Mouse (Mus musculus) cerebellum, postnatal 4 days (tissue): ENCODE measurements around the gene Hmgb1.

Experiments used
- DNase-seq, 2 experiments: peaks; one replicate each; pipeline ENCODE4 v3.0.0; 2022; ENCODE audit warnings: low spot score in 2 of 2, mixed read lengths in 1 of 2

Hmgb1 gene

DNA sequence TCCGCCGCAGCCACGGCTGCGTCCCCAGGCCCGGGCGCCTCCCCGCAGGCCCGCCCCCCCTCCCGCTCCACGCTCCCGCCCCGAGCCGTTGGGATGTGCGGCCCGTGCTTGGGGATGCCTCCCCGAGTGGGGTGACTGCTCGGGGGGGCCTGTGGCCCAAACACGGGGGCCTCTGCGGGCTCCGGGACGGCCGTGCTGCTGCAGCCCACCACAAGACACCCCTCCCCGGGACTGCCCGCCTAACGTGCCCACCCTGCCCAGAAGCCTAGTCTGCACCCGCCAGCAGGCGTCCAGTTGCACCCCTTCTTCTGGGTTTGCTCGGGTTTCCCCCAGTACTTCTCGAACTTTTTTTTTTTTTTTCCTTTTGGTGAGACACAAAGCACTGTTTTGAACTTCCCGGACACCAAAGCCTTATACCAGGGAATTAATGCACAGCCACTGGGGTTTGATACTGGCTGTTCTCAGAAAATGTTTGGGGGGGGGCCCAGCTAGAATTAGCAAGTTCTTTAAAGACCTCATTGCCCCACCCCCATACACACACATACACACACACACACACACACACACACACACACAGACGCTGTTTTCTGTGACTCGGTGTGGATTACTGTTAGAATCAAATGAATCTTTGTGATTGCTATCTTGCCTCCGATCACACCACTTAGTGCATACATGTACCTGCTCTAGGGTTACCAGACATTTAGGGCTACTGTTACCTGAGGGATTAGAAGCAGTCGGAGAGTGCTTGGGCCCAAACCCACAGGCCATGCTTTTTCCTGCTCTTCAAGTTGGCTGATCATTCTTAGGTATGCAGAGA is 130.7 kb downstream of the Hmgb1 start:
- DNase-seq, result peak in 1 of 2 experiments; percentile 45

DNA sequence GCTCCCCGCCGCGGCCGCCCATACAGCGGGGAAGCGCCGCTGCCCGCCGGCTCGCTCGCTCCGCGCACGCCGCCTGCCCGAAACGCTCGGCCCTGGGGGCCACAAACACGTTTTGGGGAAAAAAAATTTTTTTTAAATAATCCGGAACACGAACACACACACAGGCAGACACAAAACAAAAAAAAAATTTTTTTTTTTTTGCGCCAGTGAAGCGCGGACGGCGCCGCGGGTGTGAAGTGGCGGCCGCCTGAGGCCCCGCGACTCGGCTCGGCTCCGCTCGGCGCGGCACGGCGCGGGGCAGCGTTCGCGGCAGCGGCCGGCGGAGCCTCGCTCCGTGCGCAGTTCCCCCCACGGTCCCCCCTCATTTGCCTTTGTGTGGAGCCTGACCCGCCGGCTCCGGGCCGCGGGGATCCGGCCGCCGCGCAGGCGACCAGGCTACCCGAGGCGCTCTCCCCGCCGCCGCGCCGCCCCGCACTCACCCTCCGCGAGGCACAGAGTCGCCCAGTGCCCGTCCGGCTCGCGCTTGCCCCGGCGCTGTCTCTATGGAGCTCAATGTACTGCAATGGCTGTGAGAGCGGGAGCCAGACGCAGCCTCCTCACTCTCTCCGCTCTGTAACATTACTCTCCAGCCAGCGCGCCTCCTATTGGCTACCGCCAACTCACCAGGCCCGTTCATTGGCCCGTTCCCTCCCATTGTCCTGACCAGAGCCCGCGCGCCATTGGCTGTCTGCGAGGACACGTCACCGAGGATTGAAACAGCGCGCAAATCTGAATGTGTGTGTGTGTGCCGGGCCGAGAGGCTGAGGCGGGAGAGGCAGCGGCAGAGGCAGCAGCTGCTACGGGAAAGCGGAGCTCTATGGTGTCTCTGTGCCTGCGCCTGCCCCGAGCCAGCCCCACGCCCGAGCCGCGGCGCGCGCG is 131.6 kb downstream of the Hmgb1 start:
- DNase-seq, result peak; percentile 97 to 99

GRCm38 (mm10) chr5:149051571-149052420 is 132.5 kb downstream of the Hmgb1 start:
- peak; percentile 52 to 81 for DNase-seq

GRCm38 (mm10) chr5:149051194-149051570 is 133.1 kb downstream of the Hmgb1 start:
- DNase-seq, result peak in 1 of 2 experiments; percentile 26

GRCm38 (mm10) chr5:149050588-149051160 is 133.6 kb downstream of the Hmgb1 start:
- DNase-seq, result no peak

GRCm38 (mm10) chr5:149049435-149049834 is 134.9 kb downstream of the Hmgb1 start:
- no peak for DNase-seq

DNA sequence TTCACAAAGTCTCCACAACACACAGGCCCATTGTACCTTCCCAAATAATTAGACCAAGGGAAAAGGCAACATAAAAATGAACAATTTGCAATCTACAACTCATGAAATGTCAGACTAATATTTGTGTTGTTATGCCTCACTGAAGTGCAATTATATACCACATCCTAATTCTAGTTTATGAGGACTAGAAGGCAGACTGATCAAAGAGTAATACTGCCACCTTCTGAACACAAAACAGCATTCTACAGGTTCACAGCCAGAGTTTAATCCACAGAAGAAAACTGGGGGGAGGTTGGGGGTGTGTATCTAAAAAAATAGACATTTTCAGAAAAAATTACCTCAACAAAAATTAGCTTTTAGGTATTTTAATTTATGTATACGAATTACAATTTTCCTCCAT is 135.3 kb downstream of the Hmgb1 start:
- DNase-seq, result no peak

- no peak for DNase-seq
Measured at GRCm38 (mm10) chr5:149046650-149047049, 137.6 kb downstream of the Hmgb1 start.

- DNase-seq, result no peak
Measured at GRCm38 (mm10) chr5:149045470-149046085, 138.7 kb downstream of the Hmgb1 start.

GRCm38 (mm10) chr5:149045054-149045453 is 139.2 kb downstream of the Hmgb1 start:
- DNase-seq, result no peak

- no peak for DNase-seq
Measured at GRCm38 (mm10) chr5:149044067-149044466, 140.2 kb downstream of the Hmgb1 start.

DNA sequence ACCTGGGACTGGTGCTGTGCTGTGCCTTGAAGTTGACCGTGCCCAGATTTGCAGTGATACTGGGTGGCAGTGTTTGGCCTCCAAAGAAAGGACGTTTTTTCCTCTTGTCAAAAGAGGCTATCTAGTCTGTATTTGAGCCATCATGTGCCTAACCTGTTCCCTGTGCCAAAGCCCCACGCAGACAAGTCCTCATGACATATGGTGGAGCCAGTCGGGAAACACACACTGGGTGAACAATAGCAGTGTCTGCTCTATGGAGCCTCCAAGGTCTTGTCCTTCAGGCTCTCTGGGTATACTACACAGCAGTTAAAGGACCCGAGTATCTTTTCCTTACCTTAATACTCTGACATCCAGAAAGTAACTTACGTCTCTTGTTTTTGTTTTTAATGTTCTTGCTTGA is 141.0 kb downstream of the Hmgb1 start:
- no peak for DNase-seq

DNA sequence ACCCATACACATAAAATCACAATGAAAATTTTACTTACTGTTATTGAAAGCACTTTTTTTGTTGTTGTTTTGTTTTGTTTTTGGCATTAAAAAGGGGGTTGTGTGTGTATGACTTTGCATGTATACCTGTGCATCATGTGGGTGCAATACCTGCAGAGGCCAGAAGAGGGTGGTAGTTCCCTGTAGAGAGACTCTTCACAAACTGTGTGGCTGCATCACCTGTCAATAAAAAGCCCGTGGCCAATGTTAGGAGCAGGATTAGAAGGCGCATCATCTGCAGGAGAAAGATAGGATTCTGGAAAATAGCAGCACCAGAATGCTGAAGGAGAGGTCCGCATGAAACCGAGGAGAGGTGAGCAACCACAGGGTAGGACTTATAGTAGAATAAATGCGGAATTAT is 144.5 kb downstream of the Hmgb1 start:
- peak in 1 of 2 experiments; percentile 40 for DNase-seq

- peak in 1 of 2 experiments; percentile 40 for DNase-seq
Measured at GRCm38 (mm10) chr5:149037729-149038128, 146.6 kb downstream of the Hmgb1 start.

DNA sequence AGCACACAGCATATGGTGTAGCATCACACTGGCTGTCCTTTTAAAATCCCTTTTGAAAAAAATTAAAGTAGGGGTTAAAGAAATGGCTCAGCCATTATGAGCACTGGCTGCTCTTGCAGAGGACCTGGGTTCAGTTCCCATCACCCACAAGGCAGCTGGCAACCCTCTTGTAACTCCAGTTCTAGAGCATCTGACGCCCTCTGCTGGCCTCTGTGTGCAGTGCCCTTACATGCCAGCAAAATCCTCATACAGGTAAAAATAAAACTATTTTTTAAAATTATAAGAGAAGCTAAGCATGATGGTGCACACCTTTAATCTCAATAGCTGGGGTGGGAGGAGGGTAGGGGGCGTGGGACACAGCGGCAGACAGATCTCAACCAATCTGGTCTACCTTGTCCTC is 147.4 kb downstream of the Hmgb1 start:
- no peak for DNase-seq

DNA sequence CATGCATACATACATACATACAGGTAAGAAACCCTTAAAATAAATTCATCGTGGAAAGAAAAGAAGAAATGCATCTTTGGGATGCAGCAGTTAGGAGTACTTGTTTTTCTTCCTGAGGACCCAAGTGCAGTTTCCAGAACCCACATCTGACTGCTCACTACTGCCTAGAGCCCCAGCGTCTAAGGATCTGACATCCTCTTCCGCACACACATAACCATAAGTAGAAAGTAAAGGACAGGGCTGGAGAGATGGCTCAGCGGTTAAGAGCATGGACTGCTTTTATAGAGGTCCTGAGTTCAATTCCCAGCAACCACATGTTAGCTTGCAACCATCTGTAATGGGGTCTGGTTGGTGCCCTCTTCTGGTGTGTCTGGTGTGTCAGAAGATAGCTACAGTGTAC is 151.9 kb downstream of the Hmgb1 start:
- no peak for DNase-seq

DNA sequence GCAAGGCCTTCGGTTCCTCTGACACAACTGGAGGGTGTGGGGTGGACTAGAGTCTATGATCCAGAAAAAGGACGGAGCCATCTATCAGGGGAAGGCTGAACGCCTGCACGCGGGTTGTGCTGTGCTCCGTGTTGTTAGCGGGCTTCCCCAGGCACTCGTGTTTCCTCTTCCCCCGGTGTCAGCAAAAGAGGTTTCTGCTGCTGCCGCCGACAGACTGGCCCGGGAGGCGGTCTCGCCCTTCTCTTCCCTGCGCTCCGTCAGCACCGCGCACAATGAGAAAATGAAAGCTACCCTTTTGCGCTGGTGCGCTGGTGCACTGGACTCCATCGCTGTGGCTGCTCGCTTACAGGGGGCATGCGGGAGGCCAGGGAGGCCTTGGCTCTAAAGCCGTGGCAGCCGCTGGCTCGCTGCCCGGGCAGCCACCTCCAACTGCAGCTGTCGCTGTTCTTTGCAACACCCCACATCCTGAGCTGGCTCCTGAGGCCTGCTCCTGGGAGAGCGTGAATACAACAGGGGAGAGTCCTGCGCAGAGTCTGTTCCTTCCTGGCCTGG is 153.0 kb downstream of the Hmgb1 start:
- DNase-seq, result peak; percentile 34 to 74

- no peak for DNase-seq
Measured at GRCm38 (mm10) chr5:149030103-149030502, 154.2 kb downstream of the Hmgb1 start.

- no peak for DNase-seq
Measured at GRCm38 (mm10) chr5:149028394-149028793, 155.9 kb downstream of the Hmgb1 start.

GRCm38 (mm10) chr5:149027389-149027788 is 156.9 kb downstream of the Hmgb1 start:
- no peak for DNase-seq

DNA sequence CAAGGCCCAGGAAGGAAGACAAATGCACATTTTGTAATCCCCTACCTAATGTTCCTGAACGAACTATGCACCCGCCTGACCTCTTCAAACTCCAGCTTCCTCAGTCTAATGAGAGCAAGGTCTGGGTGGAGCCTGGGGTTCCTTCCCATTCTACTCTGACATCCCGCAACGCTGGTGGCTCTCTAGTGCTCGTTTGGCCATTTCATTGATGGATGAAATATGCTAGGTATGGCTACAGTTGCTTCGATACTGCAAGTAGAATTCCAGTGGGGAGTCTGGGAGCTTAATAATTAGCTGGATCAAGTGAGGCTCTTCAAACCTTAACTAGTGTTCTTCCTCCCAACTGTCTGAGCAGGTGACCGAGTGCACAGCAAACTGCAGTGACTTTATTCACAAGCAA is 163.2 kb downstream of the Hmgb1 start:
- DNase-seq, result no peak
